Mouse (Mus musculus): ENCODE results near the gene Mecom.
"Not testable (repeated sequence)": the region's sequence is repeated elsewhere in the genome, so short reads cannot be mapped to it uniquely, and the experiment has no call there.

Mecom gene

DNA sequence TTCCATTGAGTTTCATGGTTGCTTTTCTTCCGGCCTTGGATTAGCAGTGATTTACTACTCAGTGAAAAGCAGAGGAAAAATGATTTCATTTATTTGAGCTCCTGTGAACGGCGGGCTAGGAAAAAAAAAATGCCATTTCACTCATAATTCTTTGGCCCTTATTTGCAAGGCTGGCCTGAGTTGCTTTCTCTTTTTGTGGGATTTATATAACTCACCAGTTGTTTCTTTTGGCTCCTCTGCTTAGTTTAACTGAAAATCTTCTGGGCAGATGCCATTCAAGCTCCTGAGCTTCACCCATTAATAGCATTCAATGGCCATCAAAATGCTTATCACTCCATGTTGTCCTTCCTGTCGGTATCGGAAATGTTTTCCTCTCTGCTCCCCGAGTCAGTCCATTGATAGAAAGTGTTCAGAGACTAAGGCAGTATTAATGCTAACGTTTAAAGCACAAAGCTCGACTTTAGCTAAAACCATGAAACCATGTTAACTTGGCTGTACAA, 304.0 kb downstream of the Mecom start:
- DNase-seq, result no peak

DNA sequence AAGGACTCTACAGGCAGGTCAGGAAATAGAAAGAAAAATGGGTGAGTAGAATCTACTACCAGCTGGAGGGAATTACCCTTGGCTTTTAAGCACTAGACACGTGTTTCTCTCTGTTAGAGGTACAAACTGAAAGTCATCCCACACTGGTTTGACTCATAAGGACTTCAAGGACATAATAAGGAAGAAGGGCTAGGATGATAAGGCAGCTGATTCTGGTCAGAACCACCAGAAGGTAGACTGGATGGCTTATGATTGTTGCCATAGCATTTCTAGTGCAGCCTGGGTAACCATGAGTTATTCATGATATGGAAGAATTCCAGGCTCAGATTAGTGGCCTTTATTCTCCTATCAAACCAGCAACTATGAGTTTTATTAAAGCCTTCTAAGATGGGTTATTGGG, 308.4 kb downstream of the Mecom start:
- DNase-seq, result no peak

DNA sequence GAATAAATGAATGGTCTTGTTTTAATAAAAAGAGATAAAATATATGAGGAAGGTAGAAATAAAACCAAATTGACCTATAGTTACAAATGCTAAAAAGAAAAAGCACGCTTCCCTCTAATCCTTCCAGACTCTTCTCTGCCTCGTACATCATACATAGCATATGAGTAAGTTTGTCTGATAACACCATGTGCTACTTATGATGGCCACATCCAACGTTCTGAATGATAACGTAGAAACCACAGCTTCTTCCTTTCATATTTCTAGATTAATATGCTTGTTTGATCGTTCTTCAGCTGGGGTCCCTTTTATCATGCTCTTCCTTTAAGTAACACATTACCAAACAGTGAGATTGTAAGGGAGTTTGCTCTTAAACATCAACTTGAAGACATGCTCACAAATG, 310.3 kb downstream of the Mecom start:
- DNase-seq, result no peak

DNA sequence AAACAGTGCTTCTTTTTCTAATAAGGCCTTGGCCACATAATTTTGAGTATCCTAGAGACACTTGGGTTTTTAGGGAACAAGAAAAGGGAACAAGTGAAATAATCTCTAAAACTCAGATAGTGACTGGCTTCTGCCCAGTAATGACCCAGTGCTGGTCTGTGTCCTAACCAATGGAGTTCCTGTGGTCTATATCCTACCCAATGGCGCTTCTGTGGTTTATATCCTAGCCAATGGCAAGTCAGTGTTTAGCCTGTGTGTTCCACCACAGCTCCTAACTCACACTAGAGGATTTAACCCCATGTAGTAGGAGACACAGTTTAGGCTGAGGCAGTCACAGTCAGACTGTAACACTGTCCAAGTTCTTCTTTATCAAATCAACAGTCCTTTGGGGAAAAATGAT, 313.8 kb downstream of the Mecom start:
- DNase-seq, result no peak

DNA sequence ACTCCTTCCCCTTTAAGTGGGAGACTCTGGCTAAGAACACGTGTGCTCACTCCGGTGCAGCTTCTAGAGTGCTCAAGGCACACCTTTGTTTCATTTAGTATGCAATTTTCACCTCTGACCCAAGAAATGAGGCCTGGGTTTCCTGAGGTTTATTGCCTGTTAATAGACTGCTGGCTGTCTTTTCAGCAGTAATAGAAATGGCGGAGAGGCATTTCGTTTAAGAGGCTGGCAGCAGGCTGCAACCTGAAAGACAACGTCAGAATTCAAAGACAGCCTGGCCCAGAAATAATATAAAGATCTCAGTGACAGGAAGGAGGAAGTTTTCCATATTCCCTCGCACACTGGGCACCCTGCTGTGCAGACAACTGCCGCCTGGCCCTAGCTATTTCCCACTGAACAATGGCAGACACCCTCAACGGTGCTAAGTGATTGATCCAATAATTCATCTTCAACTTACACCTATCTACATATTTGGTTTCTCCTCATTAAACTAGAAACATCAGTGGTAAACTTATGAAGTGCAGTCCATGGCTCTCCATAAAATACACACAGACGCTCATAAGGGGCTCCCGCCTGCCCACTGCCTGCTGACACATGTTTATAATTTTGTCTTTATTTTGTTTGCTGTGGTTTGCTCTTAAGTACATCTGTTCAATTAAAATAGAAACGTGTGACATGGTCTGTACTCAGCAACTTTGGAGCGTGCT, 319.7 kb downstream of the Mecom start:
- no peak for DNase-seq

DNA sequence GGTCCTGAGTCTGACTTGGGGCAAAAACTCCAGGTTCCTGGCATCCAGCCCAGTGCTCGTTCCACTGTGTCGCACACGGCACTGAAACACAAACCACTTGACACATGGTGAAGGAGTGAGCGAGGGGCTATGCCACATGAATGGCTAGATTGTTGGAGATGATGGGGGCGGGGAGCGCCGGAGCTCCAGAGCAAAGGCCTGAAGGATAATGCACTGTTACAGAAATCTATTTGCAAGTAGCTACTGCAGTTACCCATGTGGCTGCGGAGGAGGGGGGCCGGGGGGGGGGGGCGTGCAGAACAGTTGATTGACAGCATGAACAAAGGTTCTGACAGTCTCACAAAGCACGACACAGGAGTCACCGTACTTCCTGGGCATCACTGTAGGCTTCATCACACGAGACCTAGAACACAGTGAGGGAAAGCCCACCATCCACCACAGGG, 320.9 kb downstream of the Mecom start:
- DNase-seq, result no peak

DNA sequence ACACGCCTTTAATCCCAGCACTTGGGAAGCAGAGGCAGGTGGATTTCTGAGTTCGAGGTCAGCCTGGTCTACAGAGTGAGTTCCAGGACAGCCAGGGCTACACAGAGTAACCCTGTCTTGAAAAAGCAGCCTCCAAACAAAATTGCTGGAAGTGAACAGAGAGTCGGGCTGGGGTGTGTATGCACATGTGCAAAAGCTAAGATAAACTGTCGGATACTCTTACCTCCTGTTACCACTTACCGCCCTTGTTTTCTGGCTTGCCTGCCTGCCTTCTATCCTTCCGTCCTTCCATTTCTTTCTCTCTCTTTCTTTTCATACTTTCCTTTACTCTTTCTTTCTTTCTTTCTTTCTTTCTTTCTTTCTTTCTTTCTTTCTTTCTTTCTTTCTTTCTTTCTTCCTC, 322.6 kb downstream of the Mecom start:
- not testable (repeated sequence) for DNase-seq

DNA sequence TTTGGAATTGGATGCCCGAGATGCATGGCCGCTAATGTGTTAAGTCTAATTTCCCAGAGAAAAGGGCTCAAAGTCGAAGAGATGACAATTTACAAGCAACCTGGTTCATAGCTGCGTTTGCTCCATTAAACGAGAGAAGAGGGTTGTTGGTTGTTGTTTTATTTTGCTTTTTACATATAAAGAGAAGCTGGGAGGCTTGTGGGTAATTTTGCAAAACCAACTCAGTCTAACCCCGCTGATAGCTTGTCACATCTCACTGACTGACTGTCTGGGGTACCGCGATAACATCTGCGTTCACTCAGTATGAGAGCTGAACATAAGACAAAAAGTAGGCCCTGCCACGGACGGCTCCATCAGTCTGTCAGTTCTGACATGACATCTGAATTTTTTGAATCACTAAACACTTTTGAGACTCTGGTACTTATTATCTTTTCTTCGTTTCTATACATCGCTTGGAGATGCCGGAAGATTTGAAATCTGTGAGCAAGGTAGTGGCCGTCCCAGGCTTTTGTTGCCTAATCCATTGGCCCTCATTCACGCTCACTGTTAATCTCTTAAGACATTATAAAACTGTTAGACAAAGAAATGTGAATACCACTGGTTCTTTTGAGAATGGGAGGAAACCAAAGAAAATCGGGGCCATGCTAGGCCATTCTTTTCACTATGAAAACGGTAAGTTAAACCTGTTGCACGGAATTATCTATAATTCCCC, 327.0 kb downstream of the Mecom start:
- DNase-seq, result no peak

DNA sequence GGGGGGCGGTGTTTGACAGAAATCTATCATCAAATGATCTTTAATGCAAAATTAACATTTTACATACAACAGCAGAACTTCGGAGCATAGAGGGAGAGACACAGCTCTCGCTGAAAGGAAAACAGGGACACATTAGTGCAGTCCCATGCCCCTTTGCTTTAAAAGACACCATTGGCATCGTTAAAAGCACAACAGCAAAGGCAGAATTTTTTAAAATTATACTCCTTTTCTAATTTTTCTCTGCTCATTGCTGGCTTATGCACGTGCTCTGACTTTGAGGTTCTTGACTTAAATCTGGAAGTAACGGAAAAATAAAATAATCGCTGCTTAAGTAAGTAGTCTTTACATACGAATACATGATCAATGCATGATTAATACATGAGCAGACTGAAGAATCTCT, 327.9 kb downstream of the Mecom start:
- DNase-seq, result no peak

DNA sequence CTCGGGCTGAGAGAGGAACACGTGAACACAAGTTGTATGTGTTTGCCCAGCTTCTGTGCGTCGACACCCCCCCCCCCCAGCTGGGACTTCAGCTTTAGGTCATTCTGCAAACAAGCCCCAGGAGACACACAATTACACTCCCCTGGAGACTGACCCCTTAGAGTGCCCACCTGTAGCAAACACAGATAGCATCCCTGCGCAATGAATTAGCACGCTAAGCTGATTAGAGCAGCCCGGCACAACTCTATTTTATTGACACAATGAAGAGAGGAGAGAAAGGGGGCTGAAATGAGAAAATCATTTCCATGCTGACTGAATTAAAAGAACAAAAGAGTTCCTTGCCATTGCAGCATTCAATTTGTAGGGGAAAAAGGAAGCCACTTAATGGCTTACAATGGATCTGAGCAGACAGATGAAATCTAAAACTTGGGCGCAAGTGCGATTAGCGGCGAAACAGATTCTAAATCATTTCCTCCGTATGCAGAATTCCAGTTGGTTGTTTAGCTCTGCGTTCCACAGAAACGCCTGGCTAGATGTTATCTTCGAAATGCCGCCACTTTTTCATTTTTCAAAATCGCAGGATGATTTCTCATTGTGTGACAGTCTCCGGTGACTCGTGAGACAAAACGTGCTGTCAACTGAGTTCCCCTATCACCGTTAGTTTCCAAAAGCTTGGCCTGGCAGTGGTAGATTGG, 328.5 kb downstream of the Mecom start:
- no peak for DNase-seq

DNA sequence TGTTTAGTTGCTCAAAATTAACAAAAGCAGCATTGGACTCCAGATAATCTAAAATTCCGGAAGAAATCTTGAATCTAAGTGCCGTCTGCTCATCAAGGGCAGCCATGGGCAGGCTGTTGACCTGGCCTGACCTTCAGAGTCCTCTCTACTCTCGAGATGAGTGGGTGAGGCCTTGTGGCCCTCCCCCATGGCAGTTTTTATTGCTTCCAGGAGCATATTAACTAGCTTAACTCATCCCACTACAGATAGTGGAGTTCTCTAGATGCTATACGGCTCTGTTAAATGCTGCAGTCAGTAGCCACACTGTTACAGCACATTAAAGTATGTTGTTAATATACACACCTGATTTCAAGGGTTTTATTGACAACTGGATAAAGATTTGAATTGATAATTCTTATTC, 333.2 kb downstream of the Mecom start:
- DNase-seq, result no peak

DNA sequence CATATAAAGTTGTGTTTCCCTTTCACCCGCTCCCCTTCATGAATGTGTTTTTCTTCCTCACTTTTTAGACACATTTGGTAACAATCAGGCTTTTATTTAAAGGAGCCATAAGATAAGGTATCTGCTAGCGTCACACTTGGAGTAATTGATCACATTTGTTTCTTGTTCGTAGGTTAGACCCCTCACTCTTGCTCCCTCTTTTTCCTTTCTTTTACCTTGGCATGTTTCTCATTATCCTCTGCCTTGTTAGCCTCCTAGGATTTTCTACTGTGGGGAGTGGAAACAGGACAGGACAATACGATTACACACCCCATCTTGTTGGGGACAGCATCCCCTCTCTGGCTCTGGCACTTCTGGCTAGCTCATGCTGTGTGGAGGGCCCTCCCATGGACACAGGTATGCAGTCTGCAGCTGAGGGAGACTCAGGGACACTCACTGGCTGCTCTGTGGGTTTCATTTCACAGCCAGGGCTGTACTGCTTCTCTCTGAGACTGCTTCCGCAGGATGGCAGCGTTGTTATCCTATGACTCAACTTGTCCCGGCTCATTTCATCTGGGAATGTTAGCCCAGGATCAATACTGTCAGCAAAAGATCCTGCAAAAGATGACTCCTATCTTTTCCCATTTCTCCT, 334.2 kb downstream of the Mecom start:
- DNase-seq, result no peak

DNA sequence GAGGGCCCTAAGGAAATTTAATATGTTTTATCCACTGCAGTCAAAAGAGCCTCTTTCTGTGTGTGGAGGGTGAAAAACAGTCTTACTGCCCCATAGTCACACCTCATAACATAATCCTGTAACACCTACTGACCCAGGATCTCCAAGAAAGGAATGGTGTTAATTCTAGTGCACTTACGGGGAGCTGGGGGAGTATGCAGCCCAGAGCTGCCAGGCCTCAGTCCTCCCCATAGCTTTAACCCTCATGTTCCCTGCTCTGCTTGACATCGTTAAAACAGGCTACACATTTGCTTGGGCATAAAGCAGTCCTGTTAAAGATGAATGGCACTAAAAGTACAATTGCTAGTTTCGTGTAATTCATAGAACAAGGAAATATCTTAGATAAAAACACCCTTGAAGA, 335.0 kb downstream of the Mecom start:
- no peak for DNase-seq

DNA sequence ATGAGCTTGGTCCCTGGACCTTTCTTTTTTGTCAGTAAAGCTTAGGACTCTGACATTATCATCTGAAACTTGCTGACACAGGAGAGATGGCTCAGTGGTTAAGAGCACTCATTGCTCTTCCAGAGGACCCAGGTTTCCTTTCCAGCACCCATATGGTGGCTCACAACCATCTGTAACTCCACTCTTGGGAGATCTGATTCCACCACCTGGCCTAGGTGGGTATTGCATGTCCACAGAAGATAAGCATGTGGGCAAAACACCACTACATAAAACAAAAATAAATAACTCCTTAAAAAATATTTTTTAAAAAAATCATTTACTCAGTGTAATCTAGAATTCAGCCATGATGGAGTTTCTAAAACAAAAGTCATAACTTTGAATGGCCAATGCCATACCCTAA, 338.7 kb downstream of the Mecom start:
- no peak for DNase-seq

DNA sequence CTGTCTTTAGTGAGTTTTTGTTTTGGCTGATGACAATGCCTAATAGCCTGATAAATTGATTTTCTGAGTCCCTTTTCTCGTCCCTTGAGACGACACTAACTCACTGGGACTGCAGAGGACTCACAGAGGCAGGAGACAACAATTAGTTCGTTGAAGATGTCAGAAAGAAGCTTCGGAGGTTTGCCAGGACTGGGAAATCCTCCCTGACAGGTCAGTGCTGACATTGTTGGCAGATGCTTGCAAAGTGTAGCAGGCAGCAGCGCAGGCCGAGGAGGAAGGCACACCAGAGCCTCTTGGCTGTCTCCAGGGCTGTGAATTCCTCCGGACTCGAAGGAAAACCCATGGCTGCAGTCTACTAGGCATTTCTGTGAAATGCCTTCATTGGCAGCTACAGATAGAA, 339.9 kb downstream of the Mecom start:
- DNase-seq, result no peak

DNA sequence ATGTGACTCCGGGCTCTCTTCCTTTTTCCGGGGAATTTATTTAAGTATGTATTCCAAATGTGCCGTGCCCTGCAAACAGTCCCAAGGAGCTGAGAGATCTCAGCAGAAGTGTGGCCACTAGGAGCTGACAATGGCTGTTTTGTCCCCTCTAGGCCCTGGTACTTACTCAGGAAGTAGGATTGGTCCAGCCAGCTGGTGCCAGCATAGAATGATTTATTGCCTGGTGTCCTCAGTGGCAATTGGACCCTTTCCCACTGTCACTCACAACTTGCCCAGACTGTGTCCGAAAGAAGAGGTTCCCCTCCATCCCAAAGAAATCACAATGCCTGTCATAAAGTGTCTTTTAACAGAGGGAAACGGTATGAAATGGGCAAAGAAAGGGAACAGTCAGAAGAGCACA, 340.4 kb downstream of the Mecom start:
- no peak for DNase-seq

DNA sequence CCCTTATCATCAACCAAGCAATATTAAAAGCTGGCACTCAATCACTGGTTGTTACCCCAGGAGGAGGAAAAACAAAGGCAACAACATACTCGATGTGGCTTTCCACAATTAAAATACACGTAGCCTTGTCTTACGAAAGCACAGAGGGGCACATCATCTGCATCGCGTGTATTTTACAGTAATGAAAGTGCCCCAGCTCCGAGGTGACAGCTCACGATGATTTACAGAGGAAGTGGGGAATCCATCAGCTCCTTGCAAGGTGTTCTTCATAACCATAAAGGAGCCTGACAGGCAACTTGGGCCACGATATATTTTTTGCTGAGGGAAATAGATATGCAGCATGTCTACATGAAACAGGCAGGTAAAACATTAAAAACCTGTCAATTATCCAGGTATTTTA, 341.7 kb downstream of the Mecom start:
- no peak for DNase-seq

DNA sequence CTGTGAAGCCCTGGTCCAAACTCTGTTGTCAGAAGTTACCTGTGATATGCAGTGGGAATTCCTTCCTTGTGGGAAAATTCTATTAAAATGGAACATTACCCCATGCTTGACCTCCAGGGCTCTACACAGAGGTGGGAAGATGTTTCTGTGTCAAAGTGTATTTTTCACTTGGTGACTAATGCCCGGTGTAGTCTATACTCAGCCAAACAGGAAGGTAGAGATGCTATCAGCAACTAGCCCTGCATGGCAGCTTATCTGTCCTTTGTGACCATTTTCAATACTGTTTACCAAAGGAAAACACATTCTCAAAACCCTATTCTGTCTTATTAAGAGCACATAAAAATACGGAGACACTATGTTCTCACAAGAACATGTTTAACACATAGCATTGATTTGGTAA, 344.0 kb downstream of the Mecom start:
- no peak for DNase-seq

DNA sequence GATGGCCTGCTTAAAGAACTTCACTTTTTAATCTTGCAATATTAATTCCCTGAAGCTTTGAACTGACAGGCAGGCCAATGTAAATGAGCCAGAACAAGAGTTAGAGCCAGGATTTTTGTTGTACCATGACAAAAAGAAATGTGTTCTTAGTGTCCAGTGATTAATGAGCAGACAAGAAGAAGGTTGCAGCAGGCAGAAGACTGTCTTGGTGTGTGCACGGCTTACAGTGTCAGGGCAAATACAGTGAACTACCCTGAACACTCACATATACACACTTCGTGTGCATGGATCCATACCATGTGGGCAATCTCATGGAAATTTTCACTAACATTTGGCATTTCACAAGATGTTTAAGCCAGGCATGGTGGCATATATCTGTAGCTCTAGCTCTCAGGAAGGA, 349.0 kb downstream of the Mecom start:
- DNase-seq, result no peak

DNA sequence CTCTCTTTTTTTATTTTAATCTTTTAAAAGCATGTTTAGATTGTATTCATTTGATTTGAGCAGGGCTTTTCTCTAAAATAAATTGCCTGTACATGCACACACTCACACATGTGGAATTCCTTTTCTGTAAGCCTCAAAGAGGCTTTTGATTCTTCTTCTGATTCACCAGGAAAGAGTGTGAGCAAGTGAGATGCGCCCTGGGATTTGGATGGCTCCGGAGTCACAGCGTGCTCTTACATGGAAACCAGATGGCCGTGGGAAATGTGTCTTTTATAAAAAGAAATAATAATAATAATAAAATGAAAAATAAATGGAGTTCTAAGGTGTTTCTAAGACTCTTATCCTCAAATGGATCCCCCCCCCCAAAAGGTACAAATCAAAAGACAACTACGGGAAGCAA, 349.6 kb downstream of the Mecom start:
- no peak for DNase-seq

DNA sequence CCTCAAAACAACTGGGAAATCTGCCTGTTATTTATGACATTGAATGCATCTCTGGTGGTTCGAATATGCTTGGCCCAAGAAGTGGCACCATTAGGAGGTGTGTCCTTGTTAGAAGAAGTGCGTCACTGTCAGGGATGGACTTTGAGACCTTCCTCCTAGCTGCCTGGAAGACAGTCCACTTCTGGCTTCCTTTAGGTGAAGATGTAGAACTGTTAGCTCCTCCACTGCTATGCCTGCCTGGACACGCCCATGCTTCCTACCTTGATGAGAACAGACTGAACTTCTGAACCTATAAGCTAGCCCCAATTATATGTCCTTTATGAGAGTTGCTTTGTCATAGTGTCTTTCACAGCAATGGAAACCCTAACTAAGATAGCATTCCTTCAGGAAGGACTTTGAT, 352.6 kb downstream of the Mecom start:
- DNase-seq, result no peak

DNA sequence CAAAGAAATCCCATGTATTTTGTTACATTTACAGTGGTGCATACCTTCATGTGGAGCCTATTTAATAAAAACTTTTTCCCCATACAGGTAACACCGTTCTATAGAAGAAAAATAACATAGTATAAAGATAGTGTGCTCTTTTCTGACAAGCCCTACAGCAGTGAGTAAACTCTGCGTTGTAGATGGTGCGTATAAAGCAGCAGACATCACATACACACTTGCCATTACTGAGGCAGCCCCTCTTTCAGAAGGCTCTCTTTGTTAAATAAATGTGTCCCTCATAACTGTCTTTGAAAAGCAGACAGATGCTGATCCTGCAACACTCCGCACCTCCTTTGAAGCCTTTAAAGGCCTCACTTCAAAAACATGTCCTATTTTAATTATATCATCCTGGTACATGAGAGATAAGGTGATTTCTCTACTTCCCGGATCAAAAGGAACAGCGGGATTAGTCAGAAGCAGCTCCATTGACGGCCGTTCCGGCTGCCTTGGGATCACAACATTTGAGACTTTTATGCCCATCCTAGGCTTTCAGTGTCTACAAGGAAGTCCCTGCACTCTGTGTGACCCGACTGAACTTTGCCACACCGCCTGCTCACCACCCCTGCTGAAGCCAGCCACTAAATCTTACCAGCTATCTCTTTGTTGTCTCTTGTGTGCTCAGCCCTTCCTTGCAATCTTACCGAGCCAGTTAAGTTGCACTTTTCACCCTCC, 355.4 kb downstream of the Mecom start:
- no peak for DNase-seq

DNA sequence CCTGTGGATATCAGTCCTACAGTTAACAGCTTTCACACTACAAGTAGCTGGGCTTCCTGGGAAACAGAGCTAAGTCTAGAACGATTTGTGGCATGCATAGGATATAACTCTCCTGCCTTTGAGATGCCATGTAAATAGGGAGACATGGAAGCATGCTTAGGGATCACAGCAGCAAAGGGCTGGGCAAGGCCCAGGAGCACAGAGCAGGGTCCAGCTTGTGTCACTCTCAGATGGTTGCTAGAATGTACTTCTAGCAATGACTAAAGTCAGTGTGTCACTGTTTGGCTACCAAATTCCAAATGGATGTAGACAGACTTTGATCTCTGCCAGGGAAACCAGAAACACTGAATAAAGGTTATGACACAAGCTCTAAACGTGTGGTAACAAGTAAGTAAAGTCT, 358.5 kb downstream of the Mecom start:
- DNase-seq, result no peak
